Mouse (Mus musculus) liver, embryonic 16.5 days (tissue): ENCODE data around the gene Myof. TPM values are rescaled to one million over a fixed set of nuclear protein-coding genes. Genes with fewer than 3 reads are reported as not detected.

ENCODE experiments used
- polyA plus RNA-seq: library from polyadenylated mRNA; unstranded; fragments of >200 nt; fragmentation: Nextera tagmentation; extraction: Ambion mirVana; gene quantifications from 2 replicates; pipeline ENCODE4 v1.2.1, GENCODE M21; 2015

The Myof gene
- polyA plus RNA-seq, 1 experiment from 2014 or later, result 1.9 TPM

Other genes starting within 250 kb of the Myof start
- 4.7 and 4.8 TPM in 2 replicates for gene Cep55, start 11.4 kb upstream of the Myof start, polyA plus RNA-seq
- gene Ffar4, start 53.5 kb upstream of the Myof start, polyA plus RNA-seq, result 0.27 TPM in 2 replicates
- gene Rbp4, start 81.7 kb upstream of the Myof start, polyA plus RNA-seq, result 2,010 and 2,083 TPM in 2 replicates
- 6.7 and 7.1 TPM in 2 replicates for gene Pde6c, start 89.2 kb upstream of the Myof start, polyA plus RNA-seq
- 9.9 and 12.2 TPM in 2 replicates for gene Fra10ac1, start 180.6 kb upstream of the Myof start, polyA plus RNA-seq
- 0.08 TPM in 1 of 2 replicates, not detected in the other for gene Lgi1, start 221.0 kb upstream of the Myof start, polyA plus RNA-seq